Comparison of ENCODE assay signal across 22 mouse cellular contexts in the genomic region with DNA sequence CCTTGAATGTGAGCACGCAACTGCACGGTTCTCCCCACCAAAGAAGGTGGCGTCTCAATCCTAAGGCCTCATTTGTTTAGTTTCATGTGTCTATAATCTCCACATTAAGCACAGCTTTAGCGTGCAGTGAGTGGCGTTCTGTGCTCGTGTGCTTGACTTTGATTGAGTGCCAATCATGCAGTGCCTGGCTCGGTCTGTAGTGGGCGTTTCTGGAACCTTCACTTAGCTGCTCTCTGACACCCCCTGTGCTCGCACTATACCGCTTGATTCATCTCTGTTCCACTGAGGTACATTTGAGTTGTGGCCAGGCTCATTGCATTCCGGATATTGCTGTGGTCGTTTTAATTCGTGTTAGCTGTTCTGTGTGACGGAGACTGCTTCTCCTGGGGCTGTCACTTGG. TPM values are rescaled to one million over a fixed set of nuclear protein-coding genes. Genes with fewer than 3 reads are reported as not detected.
DNase-seq lines count a peak whose midpoint lies in the region; ATAC-seq and TF ChIP-seq lines count a peak whose summit lies in the region.
"Had no signal": no experiment of that assay in that cellular context is flagged by ENCODE, and none has a peak within 500 bp of the region (broad histone marks: within the 10 kb centered on the region; RNA-seq: fewer than 3 reads in every experiment).

No protein-coding gene starts in this region.

- H3K4me2 ChIP-seq in hindbrain, postnatal 0 days (ENCODE audit: low read depth, low read length) = no peak overlapping the region
- no peak overlapping the region for H3K4me2 ChIP-seq in hindbrain, embryonic 13.5 days
- H3K4me2 ChIP-seq: hindbrain, embryonic 12.5 days; lung, embryonic 15.5 days; midbrain, embryonic 11.5 days had no signal

- H3K9me3 ChIP-seq in hindbrain, postnatal 0 days (ENCODE audit: low read length) = no peaks in the 10 kb centered on the region
- no peaks in the 10 kb centered on the region for H3K9me3 ChIP-seq in hindbrain, embryonic 13.5 days
- no peaks in the 10 kb centered on the region for H3K9me3 ChIP-seq in ES-Bruce4 (replicated peaks; ENCODE audit: control insufficient read depth, insufficient read depth, low read length, poor library complexity, severe bottlenecking)
- H3K9me3 ChIP-seq: hindbrain, embryonic 12.5 days; lung, embryonic 15.5 days had no signal

- H3K4me1 ChIP-seq in hindbrain, postnatal 0 days (ENCODE audit: insufficient read depth, low read length) = no peaks in the 10 kb centered on the region
- H3K4me1 ChIP-seq in hindbrain, embryonic 13.5 days (replicated peaks) = no peaks in the 10 kb centered on the region
- no peaks in the 10 kb centered on the region for H3K4me1 ChIP-seq in lung, adult 2 months (ENCODE audit: control insufficient read depth, insufficient read depth, low read length)
- H3K4me1 ChIP-seq in ES-Bruce4 (ENCODE audit: control insufficient read depth, insufficient read depth, low read length) = no peaks in the 10 kb centered on the region
- H3K4me1 ChIP-seq in kidney, adult 2 months (ENCODE audit: control insufficient read depth, insufficient read depth, low read length) = no peaks in the 10 kb centered on the region
- H3K4me1 ChIP-seq: hindbrain, embryonic 12.5 days; lung, embryonic 15.5 days had no signal

- H3K4me3 ChIP-seq in hindbrain, postnatal 0 days (ENCODE audit: low read length) = no peak overlapping the region
- no peak overlapping the region for H3K4me3 ChIP-seq in hindbrain, embryonic 13.5 days
- H3K4me3 ChIP-seq in lung, adult 2 months (replicated peaks; ENCODE audit: extremely low read depth, low read depth, low read length) = no peak overlapping the region
- H3K4me3 ChIP-seq in ES-Bruce4 (ENCODE audit: low read depth, low read length) = no peak overlapping the region
- no peak overlapping the region for H3K4me3 ChIP-seq in kidney, adult 2 months (ENCODE audit: insufficient read depth, low read depth, low read length)
- H3K4me3 ChIP-seq: heart, adult 2 months; hindbrain, embryonic 12.5 days; lung, embryonic 15.5 days had no signal

- H3K9ac ChIP-seq in hindbrain, postnatal 0 days (replicated peaks; ENCODE audit: low read length) = no peak overlapping the region
- H3K9ac ChIP-seq in hindbrain, embryonic 13.5 days = no peak overlapping the region
- no peak overlapping the region for H3K9ac ChIP-seq in ES-Bruce4 (ENCODE audit: low read depth, poor library complexity, severe bottlenecking)
- H3K9ac ChIP-seq: hindbrain, embryonic 12.5 days; lung, embryonic 15.5 days had no signal

- H3K27ac ChIP-seq in hindbrain, postnatal 0 days = no peak overlapping the region
- H3K27ac ChIP-seq in hindbrain, embryonic 13.5 days = no peak overlapping the region
- no peak overlapping the region for H3K27ac ChIP-seq in ES-Bruce4 (ENCODE audit: insufficient read depth, low read length)
- no peak overlapping the region for H3K27ac ChIP-seq in kidney, adult 2 months (ENCODE audit: insufficient read depth, low read depth, low read length)
- H3K27ac ChIP-seq: heart, adult 2 months; hindbrain, embryonic 12.5 days; lung, embryonic 15.5 days had no signal

- peaks cover 90% of the 10 kb centered on the region for H3K36me3 ChIP-seq in hindbrain, postnatal 0 days (ENCODE audit: insufficient read depth, low read length)
- peaks cover 98% of the 10 kb centered on the region for H3K36me3 ChIP-seq in hindbrain, embryonic 13.5 days
- H3K36me3 ChIP-seq in ES-Bruce4 (ENCODE audit: control insufficient read depth, insufficient read depth, low read length, poor library complexity, severe bottlenecking) = peaks cover 62% of the 10 kb centered on the region
- peaks cover 2% of the 10 kb centered on the region for H3K36me3 ChIP-seq in kidney, adult 2 months (ENCODE audit: control insufficient read depth, insufficient read depth, low read length)

- no peak for TF ChIP-seq EP300 in ES-Bruce4 (IDR thresholded peaks at IDR 0.05; ENCODE audit: insufficient read depth, low read depth, low read length)

- H3K27me3 ChIP-seq in hindbrain, postnatal 0 days (ENCODE audit: insufficient read depth, low read length) = no peaks in the 10 kb centered on the region
- no peaks in the 10 kb centered on the region for H3K27me3 ChIP-seq in hindbrain, embryonic 13.5 days
- H3K27me3 ChIP-seq in ES-Bruce4 (ENCODE audit: control insufficient read depth, insufficient read depth, low read length, poor library complexity, severe bottlenecking) = no peaks in the 10 kb centered on the region
- no peaks in the 10 kb centered on the region for H3K27me3 ChIP-seq in kidney, adult 2 months (replicated peaks; ENCODE audit: control insufficient read depth, insufficient read depth, low read length)
- H3K27me3 ChIP-seq: CH12.LX; hindbrain, embryonic 12.5 days; lung, embryonic 15.5 days had no signal

- no peak for ATAC-seq in hindbrain, postnatal 0 days
- ATAC-seq in hindbrain, embryonic 13.5 days (ENCODE audit: low FRiP score) = no peak
- ATAC-seq: forebrain, embryonic 16.5 days; inflammation-experienced regulatory T-cells, adult 6 months had no signal

- peak; percentile 21; the same call in 1 of the 2 replicates for TF ChIP-seq CTCF in hindbrain, postnatal 0 days (IDR thresholded peaks at IDR 0.05; ENCODE audit: low read depth)
- 0 out of 2 replicates have a peak, but pooled peaks have one; percentile 2 for TF ChIP-seq CTCF in lung, adult 2 months (IDR thresholded peaks at IDR 0.05; ENCODE audit: insufficient read depth, low read length)
- peak; percentile 46 for TF ChIP-seq CTCF in ES-Bruce4 (IDR thresholded peaks at IDR 0.05; ENCODE audit: low read depth, low read length)
- TF ChIP-seq CTCF in kidney, adult 2 months (conservative IDR thresholded peaks at IDR 0.05; ENCODE audit: insufficient read depth, insufficient read length, low read depth, low read length) = no peak

- 79% methylated on average over 14 of the region's 14 CpGs for WGBS in hindbrain, postnatal 0 days
- WGBS in hindbrain, embryonic 13.5 days = 88% methylated on average over 14 of the region's 14 CpGs
- 73% methylated on average over 14 of the region's 14 CpGs for WGBS in lung, adult 2 months
- WGBS in kidney, adult 2 months = 76% methylated on average over 14 of the region's 14 CpGs

- no peak for DNase-seq in hindbrain, postnatal 0 days (ENCODE audit: low spot score)
- no peak for DNase-seq in lung, adult 2 months
- DNase-seq in lung, postnatal 36 days = no peak
- peak; percentile 23 for DNase-seq in brain, adult 2 months (ENCODE audit: low read depth, low spot score)
- no peak for DNase-seq in adrenal gland, adult (ENCODE audit: inconsistent age in 2 of 2, low spot score in 1 of 2)
- no peak for DNase-seq in kidney, adult 2 months
- DNase-seq: adrenal gland, adult 2 months; B cell, adult 2 months; cerebellum, adult 2 months; cerebellum, postnatal 25 days; gastrocnemius, postnatal 36 days; heart, adult 2 months; kidney, postnatal 25 days; thymus, adult 18-20 months had no signal

- TF ChIP-seq POLR2A in lung, adult 2 months (IDR thresholded peaks at IDR 0.05; ENCODE audit: borderline replicate concordance, extremely low read depth, low read depth, low read length) = no peak
- TF ChIP-seq POLR2A in ES-Bruce4 (IDR thresholded peaks at IDR 0.05; ENCODE audit: insufficient read depth, low read length) = no peak
- no peak for TF ChIP-seq POLR2A in kidney, adult 2 months (IDR thresholded peaks at IDR 0.05; ENCODE audit: low read depth, low read length)

RNA-seq across cellular contexts. Expression of gene Ubr4, which starts 50.8 kb away (rescaled TPM):
- total RNA-seq in hindbrain, postnatal 0 days (2014; rRNA removed) = 180 and 184 TPM in 2 replicates
- polyA plus RNA-seq in hindbrain, postnatal 0 days (2015; fragmentation: Nextera tagmentation; extraction: Ambion mirVana) = 55.4 and 65.4 TPM in 2 replicates
- 73.7 and 76.4 TPM in 2 replicates for polyA plus RNA-seq in hindbrain, embryonic 13.5 days (2015; fragmentation: Nextera tagmentation; extraction: Ambion mirVana)
- polyA plus RNA-seq in lung, adult 2 months (2012; rRNA removed) = 163 and 183 TPM in 2 replicates
- polyA plus RNA-seq in ES-Bruce4 (2011; ENCODE audit: insufficient read depth, insufficient read length, low read depth, missing spikeins) = 141 and 159 TPM in 2 replicates
- 129 and 168 TPM in 2 replicates for polyA plus RNA-seq in kidney, adult 2 months (2012; rRNA removed)

RNA-seq across cellular contexts. Expression of gene Emc1, which starts 50.8 kb away (rescaled TPM):
- total RNA-seq in hindbrain, postnatal 0 days (2014; rRNA removed) = 66.6 and 71.0 TPM in 2 replicates
- 41.3 and 44.4 TPM in 2 replicates for polyA plus RNA-seq in hindbrain, postnatal 0 days (2015; fragmentation: Nextera tagmentation; extraction: Ambion mirVana)
- 36.2 and 42.2 TPM in 2 replicates for polyA plus RNA-seq in hindbrain, embryonic 13.5 days (2015; fragmentation: Nextera tagmentation; extraction: Ambion mirVana)
- polyA plus RNA-seq in lung, adult 2 months (2012; rRNA removed) = 38.3 and 42.7 TPM in 2 replicates
- 37.3 and 43.1 TPM in 2 replicates for polyA plus RNA-seq in ES-Bruce4 (2011; ENCODE audit: insufficient read depth, insufficient read length, low read depth, missing spikeins)
- 29.2 and 31.4 TPM in 2 replicates for polyA plus RNA-seq in kidney, adult 2 months (2012; rRNA removed)

RNA-seq across cellular contexts. Expression of gene Mrto4, which starts 50.8 kb away (rescaled TPM):
- total RNA-seq in hindbrain, postnatal 0 days (2014; rRNA removed) = 23.7 and 29.7 TPM in 2 replicates
- polyA plus RNA-seq in hindbrain, postnatal 0 days (2015; fragmentation: Nextera tagmentation; extraction: Ambion mirVana) = 75.9 and 77.3 TPM in 2 replicates
- 88.1 and 97.5 TPM in 2 replicates for polyA plus RNA-seq in hindbrain, embryonic 13.5 days (2015; fragmentation: Nextera tagmentation; extraction: Ambion mirVana)
- polyA plus RNA-seq in lung, adult 2 months (2012; rRNA removed) = 12.4 and 17.9 TPM in 2 replicates
- 112 and 122 TPM in 2 replicates for polyA plus RNA-seq in ES-Bruce4 (2011; ENCODE audit: insufficient read depth, insufficient read length, low read depth, missing spikeins)
- polyA plus RNA-seq in kidney, adult 2 months (2012; rRNA removed) = 16.3 and 21.2 TPM in 2 replicates
